Mouse (Mus musculus): ENCODE measurements around the gene Plekhg4.

GRCm38 (mm10) chr8:105338992-105339391 is 34.1 kb upstream of the Plekhg4 start:
- no peak for TF ChIP-seq CTCF (IDR thresholded peaks at IDR 0.05; ENCODE audit: control insufficient read depth, insufficient read depth, insufficient read length)
- no peak for TF ChIP-seq USF1 (IDR thresholded peaks at IDR 0.05; ENCODE audit: low read depth)
- no peak for TF ChIP-seq CEBPB (IDR thresholded peaks at IDR 0.05; ENCODE audit: low read depth)
- no peak for TF ChIP-seq MYOD1 (IDR thresholded peaks at IDR 0.05; ENCODE audit: control insufficient read depth, insufficient read length, low read depth)
- no peak for TF ChIP-seq MAX (IDR thresholded peaks at IDR 0.05)
- no peak for TF ChIP-seq MYOG (IDR thresholded peaks at IDR 0.05; ENCODE audit: control insufficient read depth, extremely low read depth, insufficient read length)
- no peak for TF ChIP-seq FOSL1 (IDR thresholded peaks at IDR 0.05; ENCODE audit: insufficient read depth, low read length, poor library complexity, severe bottlenecking)
